Comparison of ENCODE assay signal across 10 mouse cellular contexts in genomic region chr11:45799732-45800386, GRCm38 (mm10). TPM values are rescaled to one million over a fixed set of nuclear protein-coding genes. Genes with fewer than 3 reads are reported as not detected.
DNase-seq lines count a peak whose midpoint lies in the region; ATAC-seq lines count a peak whose summit lies in the region.
"Had no signal": no experiment of that assay in that cellular context is flagged by ENCODE, and none has a peak within 500 bp of the region (broad histone marks: within the 10 kb centered on the region; RNA-seq: fewer than 3 reads in every experiment).

No protein-coding gene starts in this region.

- no peak overlapping the region for H3K4me3 ChIP-seq in intestine, embryonic 14.5 days (ENCODE audit: low read depth, low read length)
- H3K4me3 ChIP-seq in liver, embryonic 12.5 days: no peak overlapping the region
- no peak overlapping the region for H3K4me3 ChIP-seq in stomach, embryonic 15.5 days (replicated peaks)
- H3K4me3 ChIP-seq: midbrain, embryonic 13.5 days had no signal

- DNase-seq in lung, adult 18-20 months: peak; percentile 47 to 61
- DNase-seq in lung, postnatal 25 days (ENCODE audit: low spot score): no peak
- DNase-seq in intestine, embryonic 14.5 days (ENCODE audit: low spot score): no peak
- no peak for DNase-seq in cerebellum, adult 9-10 months
- no peak for DNase-seq in gastrocnemius, adult 18-20 months (ENCODE audit: low spot score)
- no peak for DNase-seq in adipocyte (ENCODE audit: low spot score)
- DNase-seq: right cerebral cortex, adult 18-20 months had no signal

- H3K27me3 ChIP-seq in intestine, embryonic 14.5 days (replicated peaks; ENCODE audit: control insufficient read depth, insufficient read depth, low read length): no peaks in the 10 kb centered on the region
- H3K27me3 ChIP-seq in liver, embryonic 12.5 days (replicated peaks): no peaks in the 10 kb centered on the region
- H3K27me3 ChIP-seq in stomach, embryonic 15.5 days (replicated peaks): no peaks in the 10 kb centered on the region

- H3K9ac ChIP-seq in intestine, embryonic 14.5 days (ENCODE audit: low read length): no peak overlapping the region
- H3K9ac ChIP-seq in liver, embryonic 12.5 days: no peak overlapping the region
- no peak overlapping the region for H3K9ac ChIP-seq in stomach, embryonic 15.5 days
- H3K9ac ChIP-seq: midbrain, embryonic 13.5 days had no signal

- H3K4me2 ChIP-seq in intestine, embryonic 14.5 days (ENCODE audit: low read length): peak overlapping the region; percentile 38
- peak overlapping the region; percentile 32 for H3K4me2 ChIP-seq in liver, embryonic 12.5 days
- peak overlapping the region; percentile 38; the same call in 1 of the 2 replicates for H3K4me2 ChIP-seq in stomach, embryonic 15.5 days
- H3K4me2 ChIP-seq: midbrain, embryonic 13.5 days had no signal

- H3K36me3 ChIP-seq in intestine, embryonic 14.5 days (ENCODE audit: control insufficient read depth, insufficient read depth, low read length): no peaks in the 10 kb centered on the region
- no peaks in the 10 kb centered on the region for H3K36me3 ChIP-seq in liver, embryonic 12.5 days
- no peaks in the 10 kb centered on the region for H3K36me3 ChIP-seq in stomach, embryonic 15.5 days
- H3K36me3 ChIP-seq: midbrain, embryonic 13.5 days had no signal

- ATAC-seq in intestine, embryonic 14.5 days (replicated peaks; ENCODE audit: low FRiP score, low TSS enrichment, low read depth): peak; percentile 42
- 0 out of 2 replicates have a peak, but pooled peaks have one; percentile 38 for ATAC-seq in liver, embryonic 12.5 days
- peak; percentile 70; the same call in 1 of the 2 replicates for ATAC-seq in stomach, embryonic 15.5 days (ENCODE audit: insufficient read depth, low FRiP score, low read depth)
- ATAC-seq: midbrain, embryonic 13.5 days had no signal

- no peak overlapping the region for H3K27ac ChIP-seq in intestine, embryonic 14.5 days (ENCODE audit: low read depth)
- peak overlapping the region; percentile 0; the same call in 1 of the 2 replicates for H3K27ac ChIP-seq in liver, embryonic 12.5 days
- H3K27ac ChIP-seq in stomach, embryonic 15.5 days: no peak overlapping the region
- H3K27ac ChIP-seq: midbrain, embryonic 13.5 days had no signal

- 22% methylated on average over 9 of the region's 9 CpGs for WGBS in intestine, embryonic 14.5 days
- 43% methylated on average over 9 of the region's 9 CpGs for WGBS in liver, embryonic 12.5 days (ENCODE audit: insufficient replicate concordance)
- WGBS in stomach, embryonic 15.5 days: 25% methylated on average over 9 of the region's 9 CpGs

- no peaks in the 10 kb centered on the region for H3K9me3 ChIP-seq in intestine, embryonic 14.5 days (ENCODE audit: control insufficient read depth, low read length)
- no peaks in the 10 kb centered on the region for H3K9me3 ChIP-seq in liver, embryonic 12.5 days (replicated peaks)
- H3K9me3 ChIP-seq in stomach, embryonic 15.5 days: no peaks in the 10 kb centered on the region
- H3K9me3 ChIP-seq: midbrain, embryonic 13.5 days had no signal

- peaks cover 8% of the 10 kb centered on the region; the same call in 1 of the 2 replicates for H3K4me1 ChIP-seq in intestine, embryonic 14.5 days (replicated peaks; ENCODE audit: control insufficient read depth, insufficient read depth, low read length)
- H3K4me1 ChIP-seq in liver, embryonic 12.5 days: peaks cover 68% of the 10 kb centered on the region
- H3K4me1 ChIP-seq in stomach, embryonic 15.5 days: peaks cover 9% of the 10 kb centered on the region; the same call in 1 of the 2 replicates

RNA-seq across cellular contexts. Expression of gene Clint1, which starts 52.0 kb away (rescaled TPM):
- polyA plus RNA-seq in intestine, embryonic 14.5 days (2014; fragmentation: Nextera tagmentation; extraction: Ambion mirVana): 82.1 and 83.1 TPM in 2 replicates
- polyA plus RNA-seq in liver, embryonic 12.5 days (2016; fragmentation: Nextera tagmentation; extraction: Ambion mirVana): 109 and 111 TPM in 2 replicates
- 82.8 and 86.4 TPM in 2 replicates for polyA plus RNA-seq in stomach, embryonic 15.5 days (2015; fragmentation: Nextera tagmentation; extraction: Ambion mirVana)
- total RNA-seq in gastrocnemius, adult 18-20 months (2021): 10 to 100 TPM; 42.4 to 45.3 TPM

Comparison
In these comparisons a context has a peak if more than half of its experiments do, and no peak if none do; other contexts are left out.
1. DNase-seq: peak in lung, adult 18-20 months (2 of 2); none in lung, postnatal 25 days (single experiment), intestine, embryonic 14.5 days (single experiment), cerebellum, adult 9-10 months (single experiment), gastrocnemius, adult 18-20 months (single experiment) and adipocyte (single experiment).
2. Peak in every context shown above with its lines, with median percentiles within 50 percentile points of each other: ATAC-seq and H3K4me2 ChIP-seq.